Mouse (Mus musculus) spleen, adult 12 weeks (tissue): Measurements from ENCODE around the gene AC129217.1.
"Not testable (repeated sequence)": the region's sequence is repeated elsewhere in the genome, so short reads cannot be mapped to it uniquely, and the experiment has no call there.

Experiments used
- DNase-seq: peaks from one replicate; pipeline ENCODE4 v3.0.0; 2022; ENCODE audit warnings: low spot score

AC129217.1 gene

GRCm38 (mm10) chr19:8830664-8831063 is 1.1 kb downstream of the AC129217.1 start:
- DNase-seq, result no peak

DNA sequence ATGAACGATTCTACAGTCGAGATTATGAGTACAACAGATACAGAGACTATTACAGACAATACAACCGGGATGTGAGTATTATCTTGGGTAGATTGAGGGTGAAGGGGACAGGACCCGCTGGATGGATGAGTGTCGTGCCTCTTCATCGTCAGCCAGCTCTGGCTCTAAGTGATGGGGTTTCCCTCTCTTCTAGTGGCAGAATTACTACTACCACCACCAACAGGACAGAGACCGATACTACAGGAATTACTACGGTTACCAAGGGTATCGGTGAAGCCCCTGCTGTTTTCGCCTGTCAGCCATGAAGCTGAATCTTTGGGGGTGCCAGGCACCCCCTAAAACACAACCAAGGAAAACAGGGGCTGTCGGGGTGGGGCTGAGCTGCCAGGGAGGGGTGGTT is 1.7 kb downstream of the AC129217.1 start:
- DNase-seq, result no peak

GRCm38 (mm10) chr19:8832971-8833370 is 3.4 kb downstream of the AC129217.1 start:
- no peak for DNase-seq

- not testable (repeated sequence) for DNase-seq
Measured at GRCm38 (mm10) chr19:8836327-8836726, 6.8 kb downstream of the AC129217.1 start.

DNA sequence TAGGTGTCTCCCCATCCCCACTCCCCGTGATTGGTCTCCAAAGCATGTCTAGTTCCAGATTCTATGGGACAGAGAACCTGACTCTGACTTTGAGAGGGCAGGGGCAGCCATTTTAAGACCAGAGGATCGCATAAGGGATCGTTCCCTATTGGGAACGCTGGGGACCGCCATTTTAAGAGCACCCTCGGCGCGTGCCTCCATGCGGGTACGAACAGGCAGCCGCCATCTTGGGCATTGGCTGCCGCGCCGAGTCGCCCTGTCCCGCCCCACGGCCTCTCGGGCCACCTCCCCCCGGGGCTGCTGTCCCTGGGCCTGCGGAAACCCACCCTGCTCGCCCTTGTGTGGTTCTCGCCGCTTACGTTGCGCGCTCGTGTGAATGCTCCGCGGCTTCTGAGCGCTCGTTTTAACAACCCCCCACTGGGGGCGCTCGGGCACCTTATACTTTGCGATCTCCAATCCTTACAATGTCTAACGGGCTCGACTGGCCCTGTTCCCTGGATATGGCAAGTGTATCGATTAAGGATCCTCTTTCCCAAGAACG is 7.7 kb downstream of the AC129217.1 start, which contains the start of gene Bscl2:
Gene Bscl2 (plus strand): TSS at position 217 of the 541 bp plus-strand sequence.
- DNase-seq, result peak; percentile 76

- no peak for DNase-seq
Measured at GRCm38 (mm10) chr19:8838041-8838730, 8.6 kb downstream of the AC129217.1 start.

DNA sequence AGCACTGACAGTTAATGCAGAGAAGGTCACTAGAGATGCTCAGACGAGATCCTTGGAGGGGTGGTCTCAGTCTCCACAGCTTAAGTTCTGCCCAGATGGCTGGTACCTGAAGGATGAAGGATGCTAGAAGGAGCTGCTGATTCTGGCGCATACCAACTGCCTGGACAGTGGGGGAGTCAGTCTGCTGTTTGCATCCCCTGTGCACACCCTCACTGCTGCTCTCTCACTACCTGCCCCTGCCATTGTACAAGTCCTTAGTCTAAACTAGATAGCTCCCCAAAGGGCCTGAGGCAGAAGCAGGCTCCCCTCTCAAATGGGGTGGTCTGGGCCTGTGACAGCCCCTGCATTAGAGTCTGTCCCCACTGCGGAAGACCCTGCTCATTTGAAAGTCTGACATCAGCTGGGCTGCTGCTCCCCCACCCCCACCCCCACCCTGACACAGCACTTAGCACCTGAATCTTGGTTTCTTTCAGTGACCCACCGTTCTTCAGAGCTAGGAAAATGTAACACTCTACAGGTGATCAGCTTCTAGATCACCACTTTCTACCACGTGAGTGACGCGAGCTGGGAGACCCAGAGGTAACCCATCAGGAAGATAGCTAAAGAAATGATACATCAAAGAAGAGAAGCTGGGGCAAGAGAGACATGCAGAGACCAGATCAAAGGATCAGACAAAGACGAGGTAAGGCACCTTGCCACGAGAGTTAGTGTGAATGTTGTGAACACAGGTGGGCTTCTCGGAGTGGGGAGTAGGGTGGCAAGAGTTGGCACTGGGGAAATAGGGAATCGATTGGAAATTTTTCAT is 9.7 kb downstream of the AC129217.1 start, which contains the start of gene Gng3:
Gene Gng3 (minus strand): TSS at position 92 of the 805 bp plus-strand sequence.
- no peak for DNase-seq

- peak; percentile 65 for DNase-seq
Measured at GRCm38 (mm10) chr19:8839908-8840791, 10.6 kb downstream of the AC129217.1 start.

DNA sequence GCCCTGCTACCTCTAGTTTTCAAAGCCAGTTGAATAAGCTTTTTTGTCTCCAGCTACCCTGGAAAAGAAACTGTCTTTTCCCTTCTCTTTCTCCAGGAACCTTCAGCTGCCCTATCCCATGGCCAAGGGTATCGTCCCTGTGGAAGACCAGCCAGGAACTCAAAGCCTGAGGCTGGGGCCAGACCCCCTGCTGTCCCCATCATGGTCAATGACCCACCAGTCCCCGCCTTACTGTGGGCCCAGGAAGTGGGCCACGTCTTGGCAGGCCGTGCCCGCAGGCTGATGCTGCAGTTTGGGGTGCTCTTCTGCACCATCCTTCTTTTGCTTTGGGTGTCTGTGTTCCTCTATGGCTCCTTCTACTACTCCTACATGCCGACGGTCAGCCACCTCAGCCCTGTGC is 11.4 kb downstream of the AC129217.1 start:
- no peak for DNase-seq

DNA sequence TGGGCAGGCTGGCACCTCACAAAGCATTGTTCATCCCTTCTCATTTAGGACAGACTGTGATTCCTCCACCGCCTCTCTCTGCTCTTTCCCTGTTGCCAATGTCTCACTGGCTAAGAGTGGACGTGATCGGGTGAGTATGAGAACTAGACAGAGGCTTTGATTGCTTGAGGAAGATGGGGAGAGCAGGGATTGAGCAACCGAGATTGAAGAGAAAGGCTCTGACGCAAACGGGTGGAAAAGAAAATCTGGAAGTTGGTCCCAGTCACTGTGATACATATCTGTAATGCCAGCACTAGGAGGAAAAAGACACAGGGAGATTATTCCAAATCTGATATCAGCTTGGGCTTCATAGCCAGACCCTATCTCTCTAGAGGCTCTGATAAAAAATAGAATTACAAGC is 13.4 kb downstream of the AC129217.1 start:
- DNase-seq, result no peak

DNA sequence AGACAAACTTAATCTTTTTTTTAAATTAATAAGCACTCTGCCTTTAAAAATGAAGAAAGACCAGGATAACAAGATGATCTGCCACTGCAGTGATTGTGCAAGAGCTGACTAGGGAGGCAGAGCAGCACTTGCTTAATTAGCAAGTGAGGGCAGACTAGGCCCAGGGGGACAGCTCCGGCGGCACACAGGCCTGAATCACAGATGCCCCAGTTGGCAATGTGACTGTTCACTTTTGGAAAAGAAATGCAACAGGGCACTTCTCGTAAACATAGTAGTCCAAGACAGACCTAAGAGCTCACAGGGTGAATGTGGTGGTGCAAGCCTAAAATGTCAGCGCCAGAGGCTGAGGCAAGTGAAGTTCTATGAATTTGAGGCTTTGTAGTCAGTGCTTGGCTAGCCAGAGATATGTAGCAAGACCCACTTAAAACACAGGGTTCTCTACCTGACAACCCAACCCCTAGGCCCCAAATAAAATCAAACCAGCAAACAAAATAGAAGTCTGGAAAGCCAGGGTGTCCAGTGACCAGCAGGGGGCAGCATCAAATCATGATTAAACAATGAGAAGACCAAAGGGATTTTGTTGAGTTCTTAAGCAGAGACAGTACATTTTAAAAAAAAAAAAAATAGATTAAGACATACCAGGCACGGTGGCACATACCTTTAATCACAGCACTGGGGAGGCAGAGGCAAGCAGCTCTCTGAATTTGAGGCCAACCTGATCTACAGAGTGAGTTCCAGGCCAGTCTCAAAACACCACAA is 15.0 kb downstream of the AC129217.1 start:
- peak; percentile 54 for DNase-seq

GRCm38 (mm10) chr19:8848356-8848755 is 18.8 kb downstream of the AC129217.1 start:
- no peak for DNase-seq

- no peak for DNase-seq
Measured at GRCm38 (mm10) chr19:8850402-8850901, 20.9 kb downstream of the AC129217.1 start, which contains the start of gene Lrrn4cl. Gene Lrrn4cl, plus strand, starts transcription at chr19:8850768.

- no peak for DNase-seq
Measured at GRCm38 (mm10) chr19:8851639-8852038, 22.1 kb downstream of the AC129217.1 start.

DNA sequence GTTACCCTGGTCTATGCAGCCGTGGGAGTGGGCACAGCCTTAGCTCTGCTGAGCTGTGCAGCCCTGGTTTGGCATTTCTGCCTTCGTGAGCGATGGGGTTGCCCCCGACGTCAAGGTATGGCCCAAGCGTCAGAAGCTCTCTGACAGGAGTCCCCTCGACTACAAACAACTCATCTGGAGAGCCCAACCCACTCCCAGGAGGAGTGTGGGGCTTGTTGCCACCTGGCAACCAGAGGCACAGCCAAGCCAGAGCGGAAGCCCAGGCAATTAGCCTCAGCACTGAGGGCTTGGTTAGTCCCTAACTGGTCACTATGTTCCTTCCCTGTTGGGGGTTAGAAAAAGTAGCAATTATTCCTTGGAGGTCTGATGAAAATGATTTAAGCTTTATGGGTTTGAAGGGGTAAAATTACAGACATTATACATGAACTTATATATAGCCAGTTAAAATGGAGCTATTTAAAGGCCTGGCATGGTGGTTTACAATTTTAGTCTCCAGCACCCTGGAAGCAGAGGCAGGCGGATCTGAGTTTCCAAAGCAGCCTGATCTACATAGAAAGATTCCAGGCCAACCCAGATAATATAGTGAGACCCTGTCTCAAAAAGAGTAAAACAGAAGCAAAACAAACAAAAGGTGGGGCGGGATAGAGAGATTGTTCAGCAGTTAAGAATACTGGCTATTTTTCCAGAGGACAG is 22.8 kb downstream of the AC129217.1 start:
- no peak for DNase-seq

DNA sequence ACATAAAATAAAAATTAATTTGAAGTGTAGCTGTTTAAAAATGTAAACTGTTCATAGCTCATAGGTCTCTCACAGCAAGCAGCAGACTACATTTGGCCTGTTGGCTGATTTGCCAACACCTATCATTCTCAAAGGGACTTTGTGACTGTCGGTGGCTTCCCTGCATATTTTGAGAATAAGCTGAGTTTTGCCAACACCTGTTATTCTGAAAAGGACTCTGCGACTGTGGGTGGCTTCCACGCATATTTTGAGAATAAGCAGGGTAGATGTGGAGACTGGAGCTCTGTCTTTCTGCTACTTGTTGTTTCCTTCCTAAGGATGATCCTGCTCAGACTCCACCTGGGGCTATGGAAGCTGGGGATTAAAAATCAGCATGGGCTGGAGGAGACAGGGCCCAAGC is 23.5 kb downstream of the AC129217.1 start:
- DNase-seq, result no peak

DNA sequence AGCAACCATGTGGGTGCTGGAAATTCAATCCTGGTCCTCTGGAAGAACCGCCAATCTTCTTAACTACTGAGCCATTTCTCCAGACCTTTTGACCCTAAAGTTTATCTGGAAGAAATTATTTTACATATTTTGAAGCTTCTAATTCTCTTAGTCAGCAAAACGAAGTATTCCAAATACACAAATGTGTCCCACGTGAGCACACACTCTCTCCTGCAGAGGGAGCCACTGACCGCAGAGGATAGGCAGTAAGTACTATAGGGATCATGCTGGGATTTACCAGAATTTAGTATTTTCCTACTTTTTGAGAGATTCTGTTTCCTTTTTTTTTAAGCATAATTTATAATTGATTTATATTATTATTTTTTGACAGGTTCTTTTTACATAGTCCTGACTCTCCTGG is 28.1 kb downstream of the AC129217.1 start:
- DNase-seq, result peak; percentile 7

DNA sequence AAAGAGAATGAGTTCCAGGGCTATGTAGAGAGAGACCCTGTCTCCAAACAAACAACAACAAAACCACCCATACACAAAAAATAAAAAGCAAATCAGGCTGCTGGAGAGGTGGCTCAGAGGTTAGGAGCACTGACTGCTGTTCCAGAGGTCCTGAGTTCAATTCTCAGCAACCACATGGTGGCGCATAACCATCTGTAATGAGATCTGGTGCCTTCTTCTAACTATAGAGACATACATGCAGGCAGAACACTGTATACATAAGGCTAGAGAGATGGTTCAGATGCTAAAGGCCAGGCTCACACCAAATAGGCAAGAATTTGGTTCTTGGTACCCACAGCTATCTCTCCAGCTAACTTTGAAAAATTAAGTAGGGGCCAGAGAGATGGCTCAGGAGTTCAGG is 29.4 kb downstream of the AC129217.1 start:
- DNase-seq, result peak; percentile 23

GRCm38 (mm10) chr19:8864265-8864664 is 34.7 kb downstream of the AC129217.1 start:
- DNase-seq, result no peak

DNA sequence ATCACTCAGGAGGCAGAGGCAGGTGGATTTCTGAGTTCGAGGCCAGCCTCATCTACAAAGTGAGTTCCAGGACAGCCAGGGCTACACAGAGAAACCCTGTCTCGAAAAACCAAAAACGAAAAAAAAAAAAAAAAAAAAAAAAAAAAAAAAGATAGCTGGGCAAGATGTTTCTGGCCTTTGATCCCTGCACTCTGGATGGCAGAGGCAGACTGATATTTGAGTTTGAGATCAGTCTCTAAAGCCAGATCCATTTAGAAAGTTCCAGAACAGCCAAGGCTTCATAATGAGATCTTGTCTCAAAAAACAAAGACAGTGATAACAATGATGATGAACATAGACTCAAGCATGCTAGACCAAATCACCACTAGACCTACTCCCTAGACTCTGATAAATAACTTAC is 40.8 kb downstream of the AC129217.1 start:
- not testable (repeated sequence) for DNase-seq
